Mouse (Mus musculus) MEL (cell line): ENCODE measurements around the gene Rtn1. TPM values are rescaled to one million over a fixed set of nuclear protein-coding genes. Genes with fewer than 3 reads are reported as not detected.

ENCODE experiments used
- DNase-seq: peaks from one replicate; pipeline ENCODE4 v3.0.0; 2011; ENCODE audit warnings: low read depth, low spot score
- H3K27ac ChIP-seq: 2 replicates; pipeline ENCODE4 v1.5.1; 2012; ENCODE audit warnings: low read depth, mild to moderate bottlenecking, control low read depth, low read length, moderate library complexity; ENCODE audit not compliant: control insufficient read depth
- H3K27me3 ChIP-seq, 2 experiments: fragments of 150-350 bp in 1 of 2; sonication (generic) in 1 of 2; 2 replicates each; pipeline ENCODE4 v1.6.1; 2012; ENCODE audit warnings: low read length in 2 of 2, mild to moderate bottlenecking in 2 of 2, improper control_type of control experiment in 1 of 2, moderate library complexity in 1 of 2; ENCODE audit not compliant: insufficient read depth in 2 of 2, control insufficient read depth in 1 of 2
- H3K36me3 ChIP-seq, 2 experiments: 2 replicates each; pipeline ENCODE4 v1.6.1; 2012 to 2014; ENCODE audit warnings: low read length in 2 of 2, improper control_type of control experiment in 1 of 2, inconsistent platforms in 1 of 2, mild to moderate bottlenecking in 1 of 2; ENCODE audit not compliant: insufficient read depth in 2 of 2, control insufficient read depth in 1 of 2
- H3K4me1 ChIP-seq, 2 experiments: fragments of 150-350 bp in 1 of 2; sonication (generic) in 1 of 2; 2 replicates each; pipeline ENCODE4 v1.6.1; 2012; ENCODE audit warnings: low read length in 2 of 2, improper control_type of control experiment in 1 of 2, mild to moderate bottlenecking in 1 of 2; ENCODE audit not compliant: insufficient read depth in 2 of 2, control insufficient read depth in 1 of 2
- H3K4me3 ChIP-seq, 2 experiments: fragments of 150-350 bp in 1 of 2; sonication (generic) in 1 of 2; 2 replicates each; pipeline ENCODE4 v1.5.1; 2012; ENCODE audit warnings: low read depth in 2 of 2, low read length in 2 of 2, mild to moderate bottlenecking in 2 of 2, moderate library complexity in 2 of 2, control low read depth in 1 of 2, improper control_type of control experiment in 1 of 2; ENCODE audit not compliant: control insufficient read depth in 1 of 2, insufficient read depth in 1 of 2
- H3K79me2 ChIP-seq: 2 replicates; pipeline ENCODE4 v1.6.1; 2012; ENCODE audit warnings: mild to moderate bottlenecking, low read length, moderate library complexity; ENCODE audit not compliant: control insufficient read depth, poor library complexity, insufficient read depth
- H3K9ac ChIP-seq: 2 replicates; pipeline ENCODE4 v1.6.1; 2012; ENCODE audit warnings: low read depth, mild to moderate bottlenecking, control low read depth, low read length, moderate library complexity; ENCODE audit not compliant: control insufficient read depth, poor library complexity, severe bottlenecking
- H3K9me3 ChIP-seq: fragments of 150-350 bp; sonication (generic); replicated peaks from 2 replicates; pipeline ENCODE4 v1.6.1; 2012; ENCODE audit warnings: mild to moderate bottlenecking, low read length, improper control_type of control experiment, moderate library complexity; ENCODE audit not compliant: insufficient read depth
- BHLHE40 ChIP-seq: IDR thresholded peaks from 2 replicates; pipeline ENCODE4 v1.6.1; 2012; ENCODE audit warnings: low read depth, mild to moderate bottlenecking, inconsistent platforms, low read length, improper control_type of control experiment, borderline replicate concordance
- CHD1 ChIP-seq: IDR thresholded peaks from 2 replicates; pipeline ENCODE4 v1.6.1; 2012; ENCODE audit warnings: low read depth, mild to moderate bottlenecking, inconsistent platforms, low read length, improper control_type of control experiment
- CHD2 ChIP-seq: IDR thresholded peaks from 2 replicates; pipeline ENCODE4 v1.6.1; 2011; ENCODE audit warnings: low read length, improper control_type of control experiment
- E2F4 ChIP-seq: IDR thresholded peaks from 2 replicates; pipeline ENCODE4 v1.6.1; 2011; ENCODE audit warnings: low read depth, low read length, improper control_type of control experiment, borderline replicate concordance
- ETS1 ChIP-seq: IDR thresholded peaks from 2 replicates; pipeline ENCODE4 v1.6.1; 2012; ENCODE audit warnings: low read depth, mild to moderate bottlenecking, inconsistent platforms, low read length, improper control_type of control experiment, moderate library complexity
- GATA1 ChIP-seq: IDR thresholded peaks from 2 replicates; pipeline ENCODE4 v1.6.1; 2011; ENCODE audit warnings: low read depth, low read length, improper control_type of control experiment
- HCFC1 ChIP-seq: IDR thresholded peaks from 2 replicates; pipeline ENCODE4 v1.6.1; 2012; ENCODE audit warnings: low read depth, mild to moderate bottlenecking, inconsistent platforms, low read length, improper control_type of control experiment, moderate library complexity
- KAT2A ChIP-seq: conservative IDR thresholded peaks from 2 replicates; pipeline ENCODE4 v1.6.1; 2012; ENCODE audit warnings: low read depth, low read length, improper control_type of control experiment, inconsistent platforms
- MAFK ChIP-seq: IDR thresholded peaks from 2 replicates; pipeline ENCODE4 v1.6.1; 2011; ENCODE audit warnings: low read depth, mild to moderate bottlenecking, low read length, improper control_type of control experiment, borderline replicate concordance
- MAX ChIP-seq: IDR thresholded peaks from 2 replicates; pipeline ENCODE4 v1.6.1; 2011; ENCODE audit warnings: low read length, improper control_type of control experiment
- MXI1 ChIP-seq: IDR thresholded peaks from 2 replicates; pipeline ENCODE4 v1.6.1; 2011; ENCODE audit warnings: mild to moderate bottlenecking, low read depth, low read length, improper control_type of control experiment
- POLR2A ChIP-seq, 2 experiments: IDR thresholded peaks; 2 replicates each; pipeline ENCODE4 v1.6.1; 2011 to 2012; ENCODE audit warnings: low read length in 2 of 2, mild to moderate bottlenecking in 2 of 2, control low read depth in 1 of 2, improper control_type of control experiment in 1 of 2, low read depth in 1 of 2, moderate library complexity in 1 of 2; ENCODE audit not compliant: control insufficient read depth in 1 of 2, insufficient read depth in 1 of 2, poor library complexity in 1 of 2
- RAD21 ChIP-seq: IDR thresholded peaks from 2 replicates; pipeline ENCODE4 v1.6.1; 2011; ENCODE audit warnings: mild to moderate bottlenecking, low read depth, low read length, improper control_type of control experiment
- RCOR1 ChIP-seq: IDR thresholded peaks from 2 replicates; pipeline ENCODE4 v1.6.1; 2012; ENCODE audit warnings: low read depth, mild to moderate bottlenecking, inconsistent platforms, low read length, improper control_type of control experiment
- SMC3 ChIP-seq: IDR thresholded peaks from 2 replicates; pipeline ENCODE4 v1.6.1; 2011; ENCODE audit warnings: low read depth, low read length, improper control_type of control experiment
- TBP ChIP-seq: IDR thresholded peaks from 2 replicates; pipeline ENCODE4 v1.8.0; 2011; ENCODE audit warnings: low read depth, low read length, improper control_type of control experiment
- TCF12 ChIP-seq: IDR thresholded peaks from 2 replicates; pipeline ENCODE4 v1.6.1; 2014; ENCODE audit warnings: low read depth, mild to moderate bottlenecking, inconsistent platforms, low read length, improper control_type of control experiment, moderate library complexity
- USF1 ChIP-seq: IDR thresholded peaks from 2 replicates; pipeline ENCODE4 v1.6.1; 2014; ENCODE audit warnings: low read depth, mild to moderate bottlenecking, inconsistent platforms, low read length, improper control_type of control experiment, moderate library complexity
- ZNF384 ChIP-seq: IDR thresholded peaks from 2 replicates; pipeline ENCODE4 v1.6.1; 2012; ENCODE audit warnings: low read depth, mild to moderate bottlenecking, inconsistent platforms, low read length, improper control_type of control experiment
- polyA plus RNA-seq, 2 experiments: library from polyadenylated mRNA; stranded (reverse) in 1 of 2; unstranded in 1 of 2; fragments of >175 nt in 1 of 2; fragments of >200 nt in 1 of 2; gene quantifications; 2 replicates each; pipeline versions ENCODE4 v1.2.1 to v1.2.4; 2012; ENCODE audit warnings: low replicate concordance in 2 of 2, low read depth in 1 of 2; ENCODE audit not compliant: insufficient read length in 2 of 2, insufficient read depth in 1 of 2, missing spikeins in 1 of 2
- total RNA-seq: library from RNA; depleted of rRNA; stranded (reverse); fragments of 300-350 nt; gene quantifications from 2 replicates; pipeline ENCODE4 v1.2.3, GENCODE M21; 2012

Rtn1 gene
- total and polyA plus RNA-seq, 3 experiments: not detected

- no peak for DNase-seq
- no peak overlapping the region for H3K9ac ChIP-seq
- H3K4me1 ChIP-seq: no peaks in the 10 kb centered on the region
- H3K27ac ChIP-seq: no peak overlapping the region
- no peak overlapping the region for H3K4me3 ChIP-seq
- H3K27me3 ChIP-seq: no peaks in the 10 kb centered on the region; a peak in 1 of 4 replicates
- no peaks in the 10 kb centered on the region for H3K36me3 ChIP-seq
- no peak for TF ChIP-seq SMC3
- no peak for TF ChIP-seq MAX
- no peak for TF ChIP-seq CHD1
- no peak for TF ChIP-seq HCFC1
- TF ChIP-seq MXI1: no peak
- TF ChIP-seq BHLHE40: no peak
- no peaks in the 10 kb centered on the region for H3K79me2 ChIP-seq
- no peaks in the 10 kb centered on the region for H3K9me3 ChIP-seq
Observed at GRCm38 (mm10) chr12:72301431-72301830, 107.4 kb downstream of the Rtn1 start.

GRCm38 (mm10) chr12:72300971-72301370 is 107.9 kb downstream of the Rtn1 start:
- TF ChIP-seq SMC3 (no peak), TCF12 (no peak), USF1 (no peak), E2F4 (no peak), CHD2 (no peak), MAFK (no peak), TBP (no peak), RAD21 (no peak), POLR2A (IDR thresholded peaks at IDR 0.05; ENCODE audit: control insufficient read depth in 1 of 2, insufficient read depth in 1 of 2, low read depth in 1 of 2, low read length in 2 of 2, poor library complexity in 1 of 2) (no peak)
- Histone ChIP-seq H3K36me3 (no peaks in the 10 kb centered on the region), H3K79me2 (no peaks in the 10 kb centered on the region), H3K9ac (no peak overlapping the region), H3K4me3 (no peak overlapping the region), H3K27ac (no peak overlapping the region), H3K27me3 (no peaks in the 10 kb centered on the region), H3K9me3 (no peaks in the 10 kb centered on the region), H3K4me1 (no peaks in the 10 kb centered on the region)
- DNase-seq: no peak

- no peaks in the 10 kb centered on the region for H3K79me2 ChIP-seq
- H3K4me1 ChIP-seq: no peaks in the 10 kb centered on the region
- H3K36me3 ChIP-seq: no peaks in the 10 kb centered on the region
- no peaks in the 10 kb centered on the region for H3K27me3 ChIP-seq
- TF ChIP-seq KAT2A (no peak), ETS1 (no peak), GATA1 (no peak), ZNF384 (no peak), MXI1 (no peak), RCOR1 (no peak), BHLHE40 (no peak)
- no peaks in the 10 kb centered on the region for H3K9me3 ChIP-seq
- no peak overlapping the region for H3K27ac ChIP-seq
- DNase-seq: no peak
- H3K4me3 ChIP-seq: no peak overlapping the region
- no peak overlapping the region for H3K9ac ChIP-seq
Observed at GRCm38 (mm10) chr12:72298222-72298621, 110.6 kb downstream of the Rtn1 start.
